Mouse (Mus musculus) hindbrain, embryonic 12.5 days (tissue): ENCODE results near the gene Lrrc37a. TPM values are rescaled to one million over a fixed set of nuclear protein-coding genes. Genes with fewer than 3 reads are reported as not detected.
"Not testable (repeated sequence)": the region's sequence is repeated elsewhere in the genome, so short reads cannot be mapped to it uniquely, and the experiment has no call there.

Experiments used
- ATAC-seq: fragments of 200-750 bp; cut with Nextera tagmentation; 2 replicates; pipeline ENCODE4 v1.8.0; 2017; ENCODE audit warnings: moderate TSS enrichment; ENCODE audit not compliant: low FRiP score
- H3K27ac ChIP-seq: fragments of 300-500 bp; sonication (generic); 2 replicates; pipeline ENCODE4 v1.5.1; 2016; ENCODE audit warnings: mild to moderate bottlenecking
- H3K27me3 ChIP-seq: fragments of 300-500 bp; sonication (generic); 2 replicates; pipeline ENCODE4 v1.6.1; 2016; ENCODE audit warnings: mild to moderate bottlenecking
- H3K36me3 ChIP-seq: fragments of 300-500 bp; sonication (generic); 2 replicates; pipeline ENCODE4 v1.6.1; 2016; ENCODE audit warnings: mild to moderate bottlenecking
- H3K4me1 ChIP-seq: fragments of 300-500 bp; sonication (generic); 2 replicates; pipeline ENCODE4 v1.6.1; 2016
- H3K4me2 ChIP-seq: fragments of 300-500 bp; sonication (generic); replicated peaks from 2 replicates; pipeline ENCODE4 v1.6.1; 2016; ENCODE audit warnings: mild to moderate bottlenecking
- H3K4me3 ChIP-seq: fragments of 300-500 bp; sonication (generic); 2 replicates; pipeline ENCODE4 v1.5.1; 2016; ENCODE audit warnings: mild to moderate bottlenecking
- H3K9ac ChIP-seq: fragments of 300-500 bp; sonication (generic); 2 replicates; pipeline ENCODE4 v1.6.1; 2016; ENCODE audit warnings: mild to moderate bottlenecking, moderate library complexity
- H3K9me3 ChIP-seq: fragments of 300-500 bp; sonication (generic); replicated peaks from 2 replicates; pipeline ENCODE4 v1.6.1; 2016; ENCODE audit warnings: mild to moderate bottlenecking
- WGBS: fragments of 180-500 bp; shearing (Covaris S2); methylation state at CpG from one replicate; pipeline ENCODE4 v1.1.7; 2016; 5-methylcytosine and 5-hydroxymethylcytosine counted together
- polyA plus RNA-seq: library from polyadenylated mRNA; unstranded; fragments of >200 nt; fragmentation: Nextera tagmentation; extraction: Ambion mirVana; gene quantifications from 2 replicates; pipeline ENCODE4 v1.2.1, GENCODE M21; 2016

The Lrrc37a gene
- polyA plus RNA-seq, 1 experiment from 2014 or later = not detected

GRCm38 (mm10) chr11:103411981-103412949, 92.1 kb downstream of the Lrrc37a start, which contains the start of gene Plekhm1:
TSS of gene Plekhm1 (minus strand) at chr11:103412687.
- Histone ChIP-seq H3K4me3 (peak within 1 kb of the TSS; percentile 75), H3K27me3 (peaks cover 5% of the 10 kb centered on the region), H3K4me1 (peaks cover 20% of the 10 kb centered on the region), H3K27ac (peak within 1 kb of the TSS; percentile 72), H3K36me3 (no peaks in the 10 kb centered on the region), H3K9ac (peak within 1 kb of the TSS; percentile 82), H3K4me2 (peak within 1 kb of the TSS; percentile 75), H3K9me3 (no peaks in the 10 kb centered on the region)
- WGBS = 1% methylated on average over 66 of the region's 67 CpGs
- ATAC-seq = peak; percentile 99

DNA sequence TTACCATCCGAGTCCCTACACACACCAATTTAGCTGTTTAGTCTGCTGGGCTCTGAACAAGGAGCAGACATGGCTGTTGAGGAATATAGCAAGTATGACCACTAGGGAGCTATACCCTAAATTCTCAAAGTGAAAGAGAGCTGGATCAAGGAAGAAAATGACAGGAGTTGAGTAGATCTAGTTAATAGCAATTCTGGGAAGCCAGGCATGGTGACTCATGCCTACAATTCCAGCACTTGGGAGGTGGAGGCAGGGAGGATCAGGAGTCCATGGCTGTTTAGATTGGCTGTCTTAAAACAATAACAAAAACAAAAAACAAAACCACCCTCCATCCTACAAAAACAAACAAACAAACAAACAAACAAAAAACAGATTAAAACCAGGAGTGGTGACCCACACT, 93.1 kb downstream of the Lrrc37a start:
- no peaks in the 10 kb centered on the region for H3K9me3 ChIP-seq
- peak overlapping the region; percentile 75 for H3K4me2 ChIP-seq
- ATAC-seq = no peak
- H3K4me1 ChIP-seq = peaks cover 20% of the 10 kb centered on the region
- peaks cover 5% of the 10 kb centered on the region for H3K27me3 ChIP-seq
- H3K4me3 ChIP-seq = no peak overlapping the region
- 89% methylated on average over 1 of the region's 1 CpGs for WGBS
- H3K27ac ChIP-seq = no peak overlapping the region
- no peak overlapping the region for H3K9ac ChIP-seq
- H3K36me3 ChIP-seq = no peaks in the 10 kb centered on the region

GRCm38 (mm10) chr11:103408880-103409279, 95.5 kb downstream of the Lrrc37a start:
- WGBS = 91% methylated on average over 13 of the region's 13 CpGs
- no peak overlapping the region for H3K9ac ChIP-seq
- peaks cover 20% of the 10 kb centered on the region for H3K4me1 ChIP-seq
- H3K27me3 ChIP-seq = no peaks in the 10 kb centered on the region
- 0 out of 2 replicates have a peak, but pooled peaks cover 2% of the 10 kb centered on the region for H3K36me3 ChIP-seq
- H3K9me3 ChIP-seq = no peaks in the 10 kb centered on the region
- H3K4me3 ChIP-seq = no peak overlapping the region
- ATAC-seq = no peak
- H3K27ac ChIP-seq = no peak overlapping the region
- H3K4me2 ChIP-seq = no peak overlapping the region

GRCm38 (mm10) chr11:103407136-103407535, 97.3 kb downstream of the Lrrc37a start:
- not testable (repeated sequence) for H3K9ac ChIP-seq, H3K9me3 ChIP-seq, H3K27me3 ChIP-seq, H3K4me3 ChIP-seq, ATAC-seq, H3K4me2 ChIP-seq, H3K27ac ChIP-seq
- H3K36me3 ChIP-seq = 0 out of 2 replicates have a peak, but pooled peaks cover 11% of the 10 kb centered on the region
- 64% methylated on average over 5 of the region's 5 CpGs for WGBS
- peaks cover 15% of the 10 kb centered on the region for H3K4me1 ChIP-seq

DNA sequence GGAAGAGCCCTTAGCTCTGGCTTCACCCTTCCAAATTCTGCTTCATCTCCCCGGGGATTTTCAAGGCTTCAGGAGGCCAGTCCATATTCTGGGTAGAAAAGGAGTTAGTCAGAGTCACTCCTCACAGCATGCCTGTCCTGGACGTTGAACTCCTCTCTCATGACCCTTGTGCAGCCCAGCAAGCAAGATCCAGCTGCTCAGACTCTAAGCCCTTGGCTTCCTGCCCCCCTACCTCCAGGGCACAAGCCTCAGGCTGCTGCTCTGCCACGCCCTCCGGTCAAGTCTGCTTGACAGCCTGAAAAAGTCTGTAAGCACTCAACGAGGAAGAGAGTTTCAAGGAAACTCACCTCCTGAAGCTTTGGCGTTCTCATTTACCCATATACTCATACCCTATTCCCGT, 97.8 kb downstream of the Lrrc37a start:
- 77% methylated on average over 7 of the region's 7 CpGs for WGBS
- H3K36me3 ChIP-seq = peaks cover 15% of the 10 kb centered on the region
- no peak overlapping the region for H3K4me2 ChIP-seq
- no peak overlapping the region for H3K4me3 ChIP-seq
- no peaks in the 10 kb centered on the region for H3K9me3 ChIP-seq
- peaks cover 10% of the 10 kb centered on the region for H3K4me1 ChIP-seq
- no peaks in the 10 kb centered on the region for H3K27me3 ChIP-seq
- no peak for ATAC-seq
- no peak overlapping the region for H3K27ac ChIP-seq
- no peak overlapping the region for H3K9ac ChIP-seq

GRCm38 (mm10) chr11:103405814-103406213, 98.6 kb downstream of the Lrrc37a start:
- no peak overlapping the region for H3K27ac ChIP-seq
- H3K9me3 ChIP-seq = no peaks in the 10 kb centered on the region
- 88% methylated on average over 1 of the region's 1 CpGs for WGBS
- ATAC-seq = no peak
- no peaks in the 10 kb centered on the region for H3K27me3 ChIP-seq
- H3K4me2 ChIP-seq = no peak overlapping the region
- no peak overlapping the region for H3K4me3 ChIP-seq
- peaks cover 18% of the 10 kb centered on the region for H3K36me3 ChIP-seq
- H3K4me1 ChIP-seq = peaks cover 5% of the 10 kb centered on the region; the same call in 1 of the 2 replicates
- no peak overlapping the region for H3K9ac ChIP-seq

DNA sequence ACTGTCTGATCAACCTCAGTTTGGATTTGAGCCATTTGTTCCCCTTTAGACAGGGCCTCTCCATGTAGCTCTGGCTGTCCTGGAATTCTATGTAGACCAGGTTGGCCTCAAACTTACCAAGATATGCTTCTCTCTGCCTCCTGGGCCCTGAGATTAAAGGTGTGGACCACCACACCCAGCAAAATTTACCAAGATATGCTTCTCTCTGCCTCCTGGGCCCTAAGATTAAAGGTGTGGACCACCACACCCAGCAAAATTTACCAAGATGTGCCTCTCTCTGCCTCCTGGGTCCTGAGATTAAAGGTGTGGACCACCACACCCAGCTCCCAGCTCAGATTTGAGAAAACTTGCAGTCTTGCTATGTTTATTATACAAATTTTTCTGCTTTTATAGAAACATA, 99.8 kb downstream of the Lrrc37a start:
- no peaks in the 10 kb centered on the region for H3K27me3 ChIP-seq
- H3K27ac ChIP-seq = no peak overlapping the region
- H3K9ac ChIP-seq = no peak overlapping the region
- 0 out of 2 replicates have a peak, but pooled peaks cover 5% of the 10 kb centered on the region for H3K4me1 ChIP-seq
- no peak overlapping the region for H3K4me3 ChIP-seq
- no peak overlapping the region for H3K4me2 ChIP-seq
- no peaks in the 10 kb centered on the region for H3K9me3 ChIP-seq
- peaks cover 21% of the 10 kb centered on the region for H3K36me3 ChIP-seq
- no peak for ATAC-seq

DNA sequence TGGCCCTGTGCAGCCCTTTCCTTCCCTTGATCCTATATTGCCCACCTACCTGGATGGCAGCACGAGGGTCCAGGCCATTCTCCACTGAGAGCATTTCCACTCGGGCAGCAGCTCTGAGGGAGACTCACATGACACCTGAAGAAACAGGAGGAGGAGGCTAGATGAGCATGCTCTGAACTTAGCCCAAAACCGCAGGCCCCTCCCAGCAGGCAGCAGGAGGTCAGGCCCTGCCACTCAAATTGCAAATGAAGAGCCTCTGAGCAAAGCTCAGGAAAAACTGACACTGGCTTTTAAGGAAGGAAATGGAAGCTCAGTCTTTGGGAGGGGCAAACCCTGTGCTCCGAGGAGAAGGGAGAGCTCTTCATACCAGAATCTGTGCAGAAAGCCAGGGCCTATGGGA, 100.6 kb downstream of the Lrrc37a start:
- H3K36me3 ChIP-seq = peaks cover 21% of the 10 kb centered on the region
- H3K4me2 ChIP-seq = no peak overlapping the region
- 0 out of 2 replicates have a peak, but pooled peaks cover 5% of the 10 kb centered on the region for H3K4me1 ChIP-seq
- no peaks in the 10 kb centered on the region for H3K27me3 ChIP-seq
- no peak overlapping the region for H3K9ac ChIP-seq
- 49% methylated on average over 4 of the region's 4 CpGs for WGBS
- H3K27ac ChIP-seq = no peak overlapping the region
- H3K9me3 ChIP-seq = no peaks in the 10 kb centered on the region
- H3K4me3 ChIP-seq = no peak overlapping the region
- no peak for ATAC-seq

DNA sequence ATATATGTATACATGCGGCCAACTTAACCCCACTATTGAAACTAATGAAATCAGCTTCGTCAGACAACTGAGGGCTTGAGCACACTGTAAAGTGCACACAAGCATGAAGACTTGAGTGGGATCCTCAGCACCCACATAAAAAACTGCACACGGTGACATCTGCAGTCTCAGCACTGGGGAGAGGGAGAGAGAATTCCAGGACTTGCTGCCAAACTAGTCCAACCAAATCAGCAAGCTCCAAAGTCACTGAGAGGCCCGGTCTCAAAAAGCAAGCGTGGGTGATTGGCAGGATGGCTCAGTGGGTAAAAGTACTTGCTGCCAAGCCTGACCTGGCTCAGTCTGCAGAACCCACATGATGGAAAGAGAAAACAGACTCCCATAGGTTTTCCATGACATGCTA, 101.7 kb downstream of the Lrrc37a start:
- Histone ChIP-seq H3K4me3 (no peak overlapping the region), H3K27me3 (no peaks in the 10 kb centered on the region), H3K9ac (no peak overlapping the region), H3K36me3 (peaks cover 21% of the 10 kb centered on the region), H3K9me3 (no peaks in the 10 kb centered on the region), H3K27ac (no peak overlapping the region), H3K4me1 (0 out of 2 replicates have a peak, but pooled peaks cover 4% of the 10 kb centered on the region), H3K4me2 (no peak overlapping the region)
- 88% methylated on average over 5 of the region's 5 CpGs for WGBS
- no peak for ATAC-seq

DNA sequence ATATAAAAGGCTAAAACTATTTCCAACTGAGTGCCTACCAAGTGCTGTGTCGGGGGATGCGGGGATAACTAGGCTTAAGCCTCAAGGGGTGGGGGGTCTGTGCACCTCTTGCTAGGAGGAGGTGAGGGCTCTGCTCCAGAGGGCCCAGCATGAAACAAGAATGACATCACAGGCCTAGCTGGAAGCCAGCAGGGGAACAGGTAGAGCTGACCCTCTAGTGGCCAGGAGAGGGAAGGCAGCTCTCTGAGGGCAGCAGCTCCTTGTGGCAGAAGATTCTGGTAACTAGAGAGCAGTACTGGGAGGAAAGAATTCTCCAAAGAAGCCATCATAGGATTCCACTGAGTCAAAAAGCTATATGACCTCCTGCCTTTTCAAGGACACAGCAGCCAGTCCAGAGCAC, 102.2 kb downstream of the Lrrc37a start:
- H3K27me3 ChIP-seq = no peaks in the 10 kb centered on the region
- H3K4me2 ChIP-seq = no peak overlapping the region
- no peak for ATAC-seq
- no peak overlapping the region for H3K27ac ChIP-seq
- H3K36me3 ChIP-seq = peaks cover 21% of the 10 kb centered on the region
- H3K9ac ChIP-seq = no peak overlapping the region
- no peaks in the 10 kb centered on the region for H3K4me1 ChIP-seq
- 63% methylated on average over 2 of the region's 2 CpGs for WGBS
- H3K9me3 ChIP-seq = no peaks in the 10 kb centered on the region
- H3K4me3 ChIP-seq = no peak overlapping the region
